13 mouse cellular contexts compared by ENCODE assay signal in the genomic region with DNA sequence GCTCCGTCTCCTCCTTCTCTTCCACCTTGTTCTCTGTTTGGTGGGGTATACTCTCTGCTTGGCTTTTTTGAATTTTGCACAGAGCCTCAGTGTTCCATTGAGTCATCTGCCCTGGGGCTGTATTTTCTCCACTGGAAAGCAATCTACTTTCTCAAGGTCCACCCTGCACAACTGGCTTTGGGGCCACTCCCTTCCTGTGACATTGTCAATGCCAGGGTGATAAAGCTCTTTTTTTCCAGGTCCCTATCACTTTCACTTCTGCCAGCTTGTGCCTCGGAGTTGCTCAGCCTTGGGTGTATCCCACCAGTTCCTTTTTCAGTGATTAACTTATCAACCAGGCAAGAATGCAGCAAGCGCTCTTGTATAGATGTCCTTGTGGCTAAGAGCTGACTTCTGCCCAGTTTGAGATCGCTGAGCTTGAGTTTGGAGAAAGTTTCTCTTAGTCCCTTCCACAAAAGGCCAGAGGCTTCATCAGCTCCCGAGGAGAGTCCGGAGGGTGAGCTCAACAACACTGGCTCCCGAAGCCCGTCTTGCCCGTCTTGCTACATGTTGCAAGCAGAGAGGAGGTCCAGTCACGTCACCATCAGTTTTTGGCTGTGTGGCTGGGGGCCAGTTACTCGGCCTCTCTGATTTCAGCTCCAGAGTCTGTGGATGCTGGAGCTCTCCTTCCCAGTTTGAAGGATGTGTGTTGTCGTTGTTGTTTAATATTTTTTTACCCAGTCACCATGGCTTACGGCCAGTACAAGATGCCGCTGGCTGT.
DNase-seq lines count a peak whose midpoint lies in the region; ATAC-seq and TF ChIP-seq lines count a peak whose summit lies in the region.
"Had no signal": no experiment of that assay in that cellular context is flagged by ENCODE, and none has a peak within 500 bp of the region (broad histone marks: within the 10 kb centered on the region; RNA-seq: fewer than 3 reads in every experiment).

No protein-coding gene starts in this region.

- H3K36me3 ChIP-seq in liver, embryonic 14.5 days (replicated peaks; ENCODE audit: control insufficient read depth, insufficient read depth, low read depth), result no peaks in the 10 kb centered on the region
- H3K36me3 ChIP-seq in forebrain, embryonic 12.5 days (replicated peaks), result no peaks in the 10 kb centered on the region
- H3K36me3 ChIP-seq: G1E; neural tube, embryonic 13.5 days had no signal

- TF ChIP-seq EP300 in liver, embryonic 14.5 days (IDR thresholded peaks at IDR 0.05; ENCODE audit: low read depth), result peak; percentile 68

- H3K9me3 ChIP-seq in liver, embryonic 14.5 days (ENCODE audit: control insufficient read depth, low read length), result no peaks in the 10 kb centered on the region
- H3K9me3 ChIP-seq in forebrain, embryonic 12.5 days, result no peaks in the 10 kb centered on the region
- H3K9me3 ChIP-seq: G1E; neural tube, embryonic 13.5 days had no signal

- peak; percentile 89 for ATAC-seq in liver, embryonic 14.5 days (ENCODE audit: insufficient read depth)
- no peak for ATAC-seq in forebrain, embryonic 12.5 days (ENCODE audit: low FRiP score)

- no peaks in the 10 kb centered on the region for H3K27me3 ChIP-seq in liver, embryonic 14.5 days (ENCODE audit: control insufficient read depth, insufficient read depth, low read length)
- no peaks in the 10 kb centered on the region for H3K27me3 ChIP-seq in forebrain, embryonic 12.5 days
- H3K27me3 ChIP-seq: neural tube, embryonic 13.5 days had no signal

- H3K9ac ChIP-seq in liver, embryonic 14.5 days (replicated peaks), result no peak overlapping the region
- H3K9ac ChIP-seq in forebrain, embryonic 12.5 days, result no peak overlapping the region
- H3K9ac ChIP-seq: hindbrain, embryonic 14.5 days; neural tube, embryonic 13.5 days had no signal

- peak; percentile 7 to 13 for DNase-seq in spleen, postnatal 36 days (ENCODE audit: low spot score in 2 of 2)
- no peak for DNase-seq in spleen, postnatal 14 days (ENCODE audit: low spot score in 2 of 2)
- peak; percentile 74 to 80 for DNase-seq in adrenal gland, postnatal 36 days
- DNase-seq in liver, embryonic 14.5 days (ENCODE audit: low read depth in 3 of 3, low spot score in 3 of 3), result peak; percentile 34 to 46 (median 46)
- DNase-seq in gastrocnemius, adult 2 months, result no peak
- no peak for DNase-seq in retina, postnatal 1 day
- DNase-seq: cerebellum, postnatal 25 days; thymus, adult 2 months had no signal

- peak overlapping the region; percentile 38 for H3K27ac ChIP-seq in liver, embryonic 14.5 days
- H3K27ac ChIP-seq in gastrocnemius, adult 2 months, result no peak overlapping the region
- no peak overlapping the region for H3K27ac ChIP-seq in forebrain, embryonic 12.5 days
- H3K27ac ChIP-seq: hindbrain, embryonic 14.5 days; kidney, postnatal 0 days; neural tube, embryonic 13.5 days had no signal

- intact Hi-C loops in gastrocnemius, adult 2 months (cut with DNase I), result no loop called here

- 47% methylated on average over 14 of the region's 14 CpGs for WGBS in liver, embryonic 14.5 days (ENCODE audit: insufficient replicate concordance)
- WGBS in forebrain, embryonic 12.5 days, result 91% methylated on average over 14 of the region's 14 CpGs

- peaks cover 9 to 20% of the 10 kb centered on the region in 2 experiments; a peak in 3 of 4 replicates for H3K4me1 ChIP-seq in liver, embryonic 14.5 days (replicated peaks; ENCODE audit: control insufficient read depth in 2 of 2, insufficient read depth in 2 of 2, low read length in 1 of 2)
- no peaks in the 10 kb centered on the region for H3K4me1 ChIP-seq in forebrain, embryonic 12.5 days
- H3K4me1 ChIP-seq: neural tube, embryonic 13.5 days had no signal

- no peak for TF ChIP-seq CTCF in liver, embryonic 14.5 days (IDR thresholded peaks at IDR 0.05; ENCODE audit: low read depth)
- TF ChIP-seq CTCF in gastrocnemius, adult 2 months (IDR thresholded peaks at IDR 0.05), result no peak

- H3K4me3 ChIP-seq in liver, embryonic 14.5 days (ENCODE audit: insufficient read depth in 1 of 2, low read depth in 2 of 2, low read length in 2 of 2), result no peak overlapping the region
- no peak overlapping the region for H3K4me3 ChIP-seq in gastrocnemius, adult 2 months
- no peak overlapping the region for H3K4me3 ChIP-seq in forebrain, embryonic 12.5 days (replicated peaks)
- H3K4me3 ChIP-seq: neural tube, embryonic 13.5 days had no signal

- H3K4me2 ChIP-seq in liver, embryonic 14.5 days (ENCODE audit: low read depth), result peak overlapping the region; percentile 49
- no peak overlapping the region for H3K4me2 ChIP-seq in forebrain, embryonic 12.5 days
- H3K4me2 ChIP-seq: hindbrain, embryonic 14.5 days; neural tube, embryonic 13.5 days had no signal

Comparison
In these comparisons a context has a peak if more than half of its experiments do, and no peak if none do; other contexts are left out.
1. DNase-seq: peak in spleen, postnatal 36 days (2 of 2), adrenal gland, postnatal 36 days (2 of 2) and liver, embryonic 14.5 days (3 of 3); none in spleen, postnatal 14 days (0 of 2), gastrocnemius, adult 2 months (single experiment) and retina, postnatal 1 day (single experiment).